Mouse (Mus musculus) thymus, postnatal 36 days (tissue): ENCODE results near the gene Ttc25.
"Not testable (repeated sequence)": the region's sequence is repeated elsewhere in the genome, so short reads cannot be mapped to it uniquely, and the experiment has no call there.

Source experiments
- DNase-seq, 2 experiments: peaks; one replicate each; pipeline ENCODE4 v3.0.0; 2022; ENCODE audit warnings: mixed read lengths in 2 of 2

The Ttc25 gene

GRCm38 (mm10) chr11:100607121-100607520 is 61.7 kb downstream of the Ttc25 start:
- no peak for DNase-seq

- no peak for DNase-seq
These were observed 63.4 kb downstream of the Ttc25 start for GRCm38 (mm10) chr11:100608796-100609195.

- no peak for DNase-seq
These were observed 64.1 kb downstream of the Ttc25 start for GRCm38 (mm10) chr11:100609355-100609996.

- DNase-seq: no peak
These were observed 64.7 kb downstream of the Ttc25 start for GRCm38 (mm10) chr11:100609997-100610680.

GRCm38 (mm10) chr11:100611627-100612026 is 66.2 kb downstream of the Ttc25 start:
- no peak for DNase-seq

- DNase-seq: no peak
These were observed 67.8 kb downstream of the Ttc25 start for GRCm38 (mm10) chr11:100613241-100613640.

- DNase-seq: no peak
These were observed 70.9 kb downstream of the Ttc25 start for GRCm38 (mm10) chr11:100616332-100616731.

- DNase-seq: not testable (repeated sequence)
These were observed 71.4 kb downstream of the Ttc25 start for GRCm38 (mm10) chr11:100616836-100617235.

GRCm38 (mm10) chr11:100617480-100617879 is 72.1 kb downstream of the Ttc25 start:
- no peak for DNase-seq

GRCm38 (mm10) chr11:100618761-100619484 is 73.5 kb downstream of the Ttc25 start, which contains the start of gene Nkiras2:
Gene Nkiras2 (plus strand): TSS chr11:100619244.
- peak; percentile 79 to 84 for DNase-seq

- DNase-seq: peak; percentile 97 to 98
These were observed 74.1 kb downstream of the Ttc25 start for GRCm38 (mm10) chr11:100619485-100619975.

GRCm38 (mm10) chr11:100619982-100620381 is 74.6 kb downstream of the Ttc25 start, which contains the start of gene Dnajc7:
Gene Dnajc7 (minus strand): TSS chr11:100620168.
- peak in 1 of 2 experiments; percentile 65 for DNase-seq
